Mouse (Mus musculus) MEL (cell line): Measurements from ENCODE around the gene Wfdc2. TPM values are rescaled to one million over a fixed set of nuclear protein-coding genes. Genes with fewer than 3 reads are reported as not detected.
A peak's percentile ranks its signal among the peaks of the same experiment; 100 is the strongest.

ENCODE experiments used
- DNase-seq: peaks from one replicate; pipeline ENCODE4 v3.0.0; 2011; ENCODE audit warnings: low read depth, low spot score
- H3K27ac ChIP-seq: 2 replicates; pipeline ENCODE4 v1.5.1; 2012; ENCODE audit warnings: low read depth, mild to moderate bottlenecking, control low read depth, low read length, moderate library complexity; ENCODE audit not compliant: control insufficient read depth
- H3K27me3 ChIP-seq, 2 experiments: fragments of 150-350 bp in 1 of 2; sonication (generic) in 1 of 2; 2 replicates each; pipeline ENCODE4 v1.6.1; 2012; ENCODE audit warnings: low read length in 2 of 2, mild to moderate bottlenecking in 2 of 2, improper control_type of control experiment in 1 of 2, moderate library complexity in 1 of 2; ENCODE audit not compliant: insufficient read depth in 2 of 2, control insufficient read depth in 1 of 2
- H3K36me3 ChIP-seq, 2 experiments: 2 replicates each; pipeline ENCODE4 v1.6.1; 2012 to 2014; ENCODE audit warnings: low read length in 2 of 2, improper control_type of control experiment in 1 of 2, inconsistent platforms in 1 of 2, mild to moderate bottlenecking in 1 of 2; ENCODE audit not compliant: insufficient read depth in 2 of 2, control insufficient read depth in 1 of 2
- H3K4me1 ChIP-seq, 2 experiments: fragments of 150-350 bp in 1 of 2; sonication (generic) in 1 of 2; 2 replicates each; pipeline ENCODE4 v1.6.1; 2012; ENCODE audit warnings: low read length in 2 of 2, improper control_type of control experiment in 1 of 2, mild to moderate bottlenecking in 1 of 2; ENCODE audit not compliant: insufficient read depth in 2 of 2, control insufficient read depth in 1 of 2
- H3K4me3 ChIP-seq, 2 experiments: fragments of 150-350 bp in 1 of 2; sonication (generic) in 1 of 2; 2 replicates each; pipeline ENCODE4 v1.5.1; 2012; ENCODE audit warnings: low read depth in 2 of 2, low read length in 2 of 2, mild to moderate bottlenecking in 2 of 2, moderate library complexity in 2 of 2, control low read depth in 1 of 2, improper control_type of control experiment in 1 of 2; ENCODE audit not compliant: control insufficient read depth in 1 of 2, insufficient read depth in 1 of 2
- H3K79me2 ChIP-seq: 2 replicates; pipeline ENCODE4 v1.6.1; 2012; ENCODE audit warnings: mild to moderate bottlenecking, low read length, moderate library complexity; ENCODE audit not compliant: control insufficient read depth, poor library complexity, insufficient read depth
- H3K9ac ChIP-seq: 2 replicates; pipeline ENCODE4 v1.6.1; 2012; ENCODE audit warnings: low read depth, mild to moderate bottlenecking, control low read depth, low read length, moderate library complexity; ENCODE audit not compliant: control insufficient read depth, poor library complexity, severe bottlenecking
- H3K9me3 ChIP-seq: fragments of 150-350 bp; sonication (generic); replicated peaks from 2 replicates; pipeline ENCODE4 v1.6.1; 2012; ENCODE audit warnings: mild to moderate bottlenecking, low read length, improper control_type of control experiment, moderate library complexity; ENCODE audit not compliant: insufficient read depth
- BHLHE40 ChIP-seq: IDR thresholded peaks from 2 replicates; pipeline ENCODE4 v1.6.1; 2012; ENCODE audit warnings: low read depth, mild to moderate bottlenecking, inconsistent platforms, low read length, improper control_type of control experiment, borderline replicate concordance
- CHD2 ChIP-seq: IDR thresholded peaks from 2 replicates; pipeline ENCODE4 v1.6.1; 2011; ENCODE audit warnings: low read length, improper control_type of control experiment
- CTCF ChIP-seq, 3 experiments: IDR thresholded peaks in 2 of 3; conservative IDR thresholded peaks in 1 of 3; 2 replicates each; pipeline ENCODE4 v1.5.1; 2011 to 2012; ENCODE audit warnings: low read length in 3 of 3, low read depth in 2 of 3, mild to moderate bottlenecking in 2 of 3, improper control_type of control experiment in 1 of 3, inconsistent platforms in 1 of 3, mixed read lengths in 1 of 3, moderate library complexity in 1 of 3; ENCODE audit not compliant: control insufficient read depth in 1 of 3, insufficient read depth in 1 of 3, poor library complexity in 1 of 3, severe bottlenecking in 1 of 3
- E2F4 ChIP-seq: IDR thresholded peaks from 2 replicates; pipeline ENCODE4 v1.6.1; 2011; ENCODE audit warnings: low read depth, low read length, improper control_type of control experiment, borderline replicate concordance
- ELF1 ChIP-seq: IDR thresholded peaks from 2 replicates; pipeline ENCODE4 v1.6.1; 2014; ENCODE audit warnings: low read depth, mild to moderate bottlenecking, inconsistent platforms, low read length, improper control_type of control experiment, moderate library complexity
- ETS1 ChIP-seq: IDR thresholded peaks from 2 replicates; pipeline ENCODE4 v1.6.1; 2012; ENCODE audit warnings: low read depth, mild to moderate bottlenecking, inconsistent platforms, low read length, improper control_type of control experiment, moderate library complexity
- GABPA ChIP-seq: IDR thresholded peaks from 2 replicates; pipeline ENCODE4 v1.6.1; 2012; ENCODE audit warnings: low read depth, mild to moderate bottlenecking, inconsistent platforms, low read length, improper control_type of control experiment, moderate library complexity
- GATA1 ChIP-seq: IDR thresholded peaks from 2 replicates; pipeline ENCODE4 v1.6.1; 2011; ENCODE audit warnings: low read depth, low read length, improper control_type of control experiment
- HCFC1 ChIP-seq: IDR thresholded peaks from 2 replicates; pipeline ENCODE4 v1.6.1; 2012; ENCODE audit warnings: low read depth, mild to moderate bottlenecking, inconsistent platforms, low read length, improper control_type of control experiment, moderate library complexity
- JUND ChIP-seq: IDR thresholded peaks from 2 replicates; pipeline ENCODE4 v1.6.1; 2011; ENCODE audit warnings: low read depth, mild to moderate bottlenecking, improper control_type of control experiment, low read length
- KAT2A ChIP-seq: conservative IDR thresholded peaks from 2 replicates; pipeline ENCODE4 v1.6.1; 2012; ENCODE audit warnings: low read depth, low read length, improper control_type of control experiment, inconsistent platforms
- MAFK ChIP-seq: IDR thresholded peaks from 2 replicates; pipeline ENCODE4 v1.6.1; 2011; ENCODE audit warnings: low read depth, mild to moderate bottlenecking, low read length, improper control_type of control experiment, borderline replicate concordance
- MAX ChIP-seq: IDR thresholded peaks from 2 replicates; pipeline ENCODE4 v1.6.1; 2011; ENCODE audit warnings: low read length, improper control_type of control experiment
- MYB ChIP-seq: IDR thresholded peaks from 2 replicates; pipeline ENCODE4 v1.6.1; 2011; ENCODE audit warnings: mild to moderate bottlenecking, low read depth, low read length, improper control_type of control experiment
- MYC ChIP-seq: IDR thresholded peaks from 2 replicates; pipeline ENCODE4 v1.6.1; 2011; ENCODE audit warnings: low read depth, mild to moderate bottlenecking, low read length, improper control_type of control experiment, moderate library complexity
- NRF1 ChIP-seq: IDR thresholded peaks from 2 replicates; pipeline ENCODE4 v1.6.1; 2014; ENCODE audit warnings: low read depth, mild to moderate bottlenecking, inconsistent platforms, low read length, improper control_type of control experiment, moderate library complexity; ENCODE audit not compliant: poor library complexity, insufficient read depth, severe bottlenecking
- POLR2A ChIP-seq, 2 experiments: IDR thresholded peaks; 2 replicates each; pipeline ENCODE4 v1.6.1; 2011 to 2012; ENCODE audit warnings: low read length in 2 of 2, mild to moderate bottlenecking in 2 of 2, control low read depth in 1 of 2, improper control_type of control experiment in 1 of 2, low read depth in 1 of 2, moderate library complexity in 1 of 2; ENCODE audit not compliant: control insufficient read depth in 1 of 2, insufficient read depth in 1 of 2, poor library complexity in 1 of 2
- POLR2AphosphoS2 ChIP-seq: IDR thresholded peaks from 2 replicates; pipeline ENCODE4 v1.6.1; 2011; ENCODE audit warnings: low read length, improper control_type of control experiment
- POLR2AphosphoS5 ChIP-seq: IDR thresholded peaks from 2 replicates; pipeline ENCODE4 v1.6.1; 2012; ENCODE audit warnings: low read depth, borderline replicate concordance, mild to moderate bottlenecking, inconsistent platforms, low read length, moderate library complexity, mixed read lengths
- RAD21 ChIP-seq: IDR thresholded peaks from 2 replicates; pipeline ENCODE4 v1.6.1; 2011; ENCODE audit warnings: mild to moderate bottlenecking, low read depth, low read length, improper control_type of control experiment
- RCOR1 ChIP-seq: IDR thresholded peaks from 2 replicates; pipeline ENCODE4 v1.6.1; 2012; ENCODE audit warnings: low read depth, mild to moderate bottlenecking, inconsistent platforms, low read length, improper control_type of control experiment
- SMC3 ChIP-seq: IDR thresholded peaks from 2 replicates; pipeline ENCODE4 v1.6.1; 2011; ENCODE audit warnings: low read depth, low read length, improper control_type of control experiment
- TBP ChIP-seq: IDR thresholded peaks from 2 replicates; pipeline ENCODE4 v1.8.0; 2011; ENCODE audit warnings: low read depth, low read length, improper control_type of control experiment
- UBTF ChIP-seq: IDR thresholded peaks from 2 replicates; pipeline ENCODE4 v1.6.1; 2012; ENCODE audit warnings: low read depth, mild to moderate bottlenecking, inconsistent platforms, low read length, improper control_type of control experiment, moderate library complexity, borderline replicate concordance; ENCODE audit not compliant: insufficient read depth
- USF1 ChIP-seq: IDR thresholded peaks from 2 replicates; pipeline ENCODE4 v1.6.1; 2014; ENCODE audit warnings: low read depth, mild to moderate bottlenecking, inconsistent platforms, low read length, improper control_type of control experiment, moderate library complexity
- USF2 ChIP-seq, 2 experiments: IDR thresholded peaks; 2 replicates each; pipeline ENCODE4 v1.6.1; 2011 to 2012; ENCODE audit warnings: improper control_type of control experiment in 2 of 2, low read length in 2 of 2, borderline replicate concordance in 1 of 2, inconsistent platforms in 1 of 2, low read depth in 1 of 2, mild to moderate bottlenecking in 1 of 2; ENCODE audit not compliant: insufficient read depth in 1 of 2
- ZKSCAN1 ChIP-seq: IDR thresholded peaks from 2 replicates; pipeline ENCODE4 v1.6.1; 2012; ENCODE audit warnings: low read depth, mild to moderate bottlenecking, inconsistent platforms, low read length, improper control_type of control experiment, moderate library complexity
- ZMIZ1 ChIP-seq: IDR thresholded peaks from 2 replicates; pipeline ENCODE4 v1.6.1; 2012; ENCODE audit warnings: low read depth, mild to moderate bottlenecking, inconsistent platforms, low read length, improper control_type of control experiment, moderate library complexity
- ZNF384 ChIP-seq: IDR thresholded peaks from 2 replicates; pipeline ENCODE4 v1.6.1; 2012; ENCODE audit warnings: low read depth, mild to moderate bottlenecking, inconsistent platforms, low read length, improper control_type of control experiment
- polyA plus RNA-seq, 2 experiments: library from polyadenylated mRNA; stranded (reverse) in 1 of 2; unstranded in 1 of 2; fragments of >175 nt in 1 of 2; fragments of >200 nt in 1 of 2; gene quantifications; 2 replicates each; pipeline versions ENCODE4 v1.2.1 to v1.2.4; 2012; ENCODE audit warnings: low replicate concordance in 2 of 2, low read depth in 1 of 2; ENCODE audit not compliant: insufficient read length in 2 of 2, insufficient read depth in 1 of 2, missing spikeins in 1 of 2
- total RNA-seq: library from RNA; depleted of rRNA; stranded (reverse); fragments of 300-350 nt; gene quantifications from 2 replicates; pipeline ENCODE4 v1.2.3, GENCODE M21; 2012

The Wfdc2 gene
- total and polyA plus RNA-seq, 3 experiments = not detected

- peak; percentile 25; the same call in 1 of the 2 replicates for TF ChIP-seq ETS1
These were observed 38.9 kb upstream of the Wfdc2 start (continued) for GRCm38 (mm10) chr2:164523301-164523773.

- DNase-seq = no peak
- H3K79me2 ChIP-seq = peaks cover 4% of the 10 kb centered on the region
These were observed 33.7 kb upstream of the Wfdc2 start for GRCm38 (mm10) chr2:164528557-164528956.

GRCm38 (mm10) chr2:164531169-164531568 lies 31.0 kb upstream of the Wfdc2 start:
- Histone ChIP-seq H3K4me3 (no peak overlapping the region), H3K27ac (no peak overlapping the region), H3K79me2 (no peaks in the 10 kb centered on the region), H3K9me3 (no peaks in the 10 kb centered on the region), H3K4me1 (peaks cover 0 to 3% of the 10 kb centered on the region in 2 experiments; a peak in 1 of 4 replicates), H3K27me3 (no peaks in the 10 kb centered on the region), H3K36me3 (no peaks in the 10 kb centered on the region), H3K9ac (no peak overlapping the region)
- peak; percentile 77 for DNase-seq
- TF ChIP-seq ZMIZ1 = no peak
- TF ChIP-seq MAX = no peak
- no peak for TF ChIP-seq POLR2A (IDR thresholded peaks at IDR 0.05; ENCODE audit: control insufficient read depth in 1 of 2, insufficient read depth in 1 of 2, low read depth in 1 of 2, low read length in 2 of 2, poor library complexity in 1 of 2)
- TF ChIP-seq MAFK = no peak
- no peak for TF ChIP-seq ELF1
- no peak for TF ChIP-seq BHLHE40
- no peak for TF ChIP-seq RCOR1
- no peak for TF ChIP-seq USF1
- no peak for TF ChIP-seq GABPA
- TF ChIP-seq RAD21 = peak; percentile 81
- no peak; the same call in 1 of the 2 replicates for TF ChIP-seq POLR2AphosphoS2
- TF ChIP-seq HCFC1 = no peak
- TF ChIP-seq JUND = no peak
- no peak for TF ChIP-seq E2F4
- no peak for TF ChIP-seq MYC
- TF ChIP-seq POLR2AphosphoS5 = no peak
- peak; percentile 65 to 92 (median 89) for TF ChIP-seq CTCF (IDR thresholded peaks at IDR 0.05 in 2 of 3, conservative IDR thresholded peaks at IDR 0.05 in 1 of 3; ENCODE audit: control insufficient read depth in 1 of 3, insufficient read depth in 1 of 3, low read depth in 2 of 3, low read length in 3 of 3, poor library complexity in 1 of 3, severe bottlenecking in 1 of 3)
- no peak for TF ChIP-seq KAT2A
- TF ChIP-seq SMC3 = peak; percentile 93
- TF ChIP-seq GATA1 = no peak
- no peak for TF ChIP-seq USF2 (IDR thresholded peaks at IDR 0.05; ENCODE audit: borderline replicate concordance in 1 of 2, insufficient read depth in 1 of 2, low read depth in 1 of 2, low read length in 2 of 2)
- TF ChIP-seq CHD2 = no peak
- peak; percentile 33; the same call in 1 of the 2 replicates for TF ChIP-seq ZNF384
- TF ChIP-seq ZKSCAN1 = no peak
- TF ChIP-seq UBTF = no peak
- no peak for TF ChIP-seq TBP
- TF ChIP-seq MYB = no peak
- no peak for TF ChIP-seq ETS1
- TF ChIP-seq NRF1 = no peak

More at GRCm38 (mm10) chr2:164528557-164528956, 33.7 kb upstream of the Wfdc2 start:
- no peak overlapping the region for H3K9ac ChIP-seq
- H3K36me3 ChIP-seq = no peaks in the 10 kb centered on the region
- H3K4me3 ChIP-seq = no peak overlapping the region
- H3K27ac ChIP-seq = no peak overlapping the region
- TF ChIP-seq TBP (no peak), POLR2A (IDR thresholded peaks at IDR 0.05; ENCODE audit: control insufficient read depth in 1 of 2, insufficient read depth in 1 of 2, low read depth in 1 of 2, low read length in 2 of 2, poor library complexity in 1 of 2) (0 out of 4 replicates have a peak, but pooled peaks of 1 of the 2 experiments have one; percentile 19)
- H3K27me3 ChIP-seq = no peaks in the 10 kb centered on the region
- H3K9me3 ChIP-seq = no peaks in the 10 kb centered on the region
- peaks cover 0 to 3% of the 10 kb centered on the region in 2 experiments; a peak in 1 of 4 replicates for H3K4me1 ChIP-seq
